Mouse (Mus musculus): ENCODE measurements around the gene Tmem158.

Gene Tmem158

GRCm38 (mm10) chr9:123260611-123261021 lies at the start of gene Tmem158:
Gene Tmem158 (minus strand): TSS chr9:123260764.
- no peak for TF ChIP-seq NANOG (IDR thresholded peaks at IDR 0.05; ENCODE audit: borderline replicate concordance, low read length)
- no peak for TF ChIP-seq POU5F1 (IDR thresholded peaks at IDR 0.05; ENCODE audit: borderline replicate concordance, low read length)
- TF ChIP-seq CTCF (conservative IDR thresholded peaks at IDR 0.05; ENCODE audit: low read length): no peak
- Histone ChIP-seq H3K27me3 (ENCODE audit: insufficient read depth, low read length) (peaks cover 64% of the 10 kb centered on the region), H3K4me1 (replicated peaks; ENCODE audit: low read depth, low read length) (no peaks in the 10 kb centered on the region; the same call in 1 of the 2 replicates), H3K36me3 (ENCODE audit: insufficient read depth, low read length) (no peaks in the 10 kb centered on the region), H3K9me3 (ENCODE audit: low read length) (no peaks in the 10 kb centered on the region), H3K4me3 (replicated peaks; ENCODE audit: low read length) (peak within 1 kb of the TSS; percentile 89)

GRCm38 (mm10) chr9:123309685-123310365 lies 49.3 kb upstream of the Tmem158 start:
- H3K4me3 ChIP-seq (replicated peaks; ENCODE audit: low read length): no peak overlapping the region
- H3K4me1 ChIP-seq (replicated peaks; ENCODE audit: low read depth, low read length): no peaks in the 10 kb centered on the region
- H3K36me3 ChIP-seq (ENCODE audit: insufficient read depth, low read length): no peaks in the 10 kb centered on the region
- no peaks in the 10 kb centered on the region; the same call in 1 of the 2 replicates for H3K27me3 ChIP-seq (ENCODE audit: insufficient read depth, low read length)
- H3K9me3 ChIP-seq (ENCODE audit: low read length): no peaks in the 10 kb centered on the region
- TF ChIP-seq POU5F1 (IDR thresholded peaks at IDR 0.05; ENCODE audit: borderline replicate concordance, low read length) (no peak), CTCF (conservative IDR thresholded peaks at IDR 0.05; ENCODE audit: low read length) (no peak)

- H3K4me3 ChIP-seq (replicated peaks; ENCODE audit: low read length): no peak overlapping the region
- no peaks in the 10 kb centered on the region for H3K9me3 ChIP-seq (ENCODE audit: low read length)
- TF ChIP-seq NANOG (IDR thresholded peaks at IDR 0.05; ENCODE audit: borderline replicate concordance, low read length) (no peak), CTCF (conservative IDR thresholded peaks at IDR 0.05; ENCODE audit: low read length) (no peak), POU5F1 (IDR thresholded peaks at IDR 0.05; ENCODE audit: borderline replicate concordance, low read length) (no peak)
- H3K27me3 ChIP-seq (ENCODE audit: insufficient read depth, low read length): no peaks in the 10 kb centered on the region; the same call in 1 of the 2 replicates
- H3K4me1 ChIP-seq (replicated peaks; ENCODE audit: low read depth, low read length): no peaks in the 10 kb centered on the region
- H3K36me3 ChIP-seq (ENCODE audit: insufficient read depth, low read length): no peaks in the 10 kb centered on the region
Measured at GRCm38 (mm10) chr9:123309073-123309472, 48.5 kb upstream of the Tmem158 start.

- Histone ChIP-seq H3K9me3 (ENCODE audit: low read length) (no peaks in the 10 kb centered on the region), H3K4me3 (replicated peaks; ENCODE audit: low read length) (no peak overlapping the region), H3K4me1 (replicated peaks; ENCODE audit: low read depth, low read length) (no peaks in the 10 kb centered on the region), H3K36me3 (ENCODE audit: insufficient read depth, low read length) (no peaks in the 10 kb centered on the region), H3K27me3 (ENCODE audit: insufficient read depth, low read length) (no peaks in the 10 kb centered on the region; the same call in 1 of the 2 replicates)
- TF ChIP-seq CTCF (conservative IDR thresholded peaks at IDR 0.05; ENCODE audit: low read length) (no peak), NANOG (IDR thresholded peaks at IDR 0.05; ENCODE audit: borderline replicate concordance, low read length) (no peak), POU5F1 (IDR thresholded peaks at IDR 0.05; ENCODE audit: borderline replicate concordance, low read length) (no peak)
Measured at GRCm38 (mm10) chr9:123304917-123305316, 44.4 kb upstream of the Tmem158 start.

- H3K9me3 ChIP-seq (ENCODE audit: low read length): no peaks in the 10 kb centered on the region
- H3K27me3 ChIP-seq (ENCODE audit: insufficient read depth, low read length): no peaks in the 10 kb centered on the region; the same call in 1 of the 2 replicates
- TF ChIP-seq NANOG (IDR thresholded peaks at IDR 0.05; ENCODE audit: borderline replicate concordance, low read length): no peak
- no peak for TF ChIP-seq CTCF (conservative IDR thresholded peaks at IDR 0.05; ENCODE audit: low read length)
- TF ChIP-seq POU5F1 (IDR thresholded peaks at IDR 0.05; ENCODE audit: borderline replicate concordance, low read length): no peak
- no peaks in the 10 kb centered on the region for H3K4me1 ChIP-seq (replicated peaks; ENCODE audit: low read depth, low read length)
- no peaks in the 10 kb centered on the region for H3K36me3 ChIP-seq (ENCODE audit: insufficient read depth, low read length)
- H3K4me3 ChIP-seq (replicated peaks; ENCODE audit: low read length): no peak overlapping the region
Measured at GRCm38 (mm10) chr9:123303952-123304351, 43.4 kb upstream of the Tmem158 start.

DNA sequence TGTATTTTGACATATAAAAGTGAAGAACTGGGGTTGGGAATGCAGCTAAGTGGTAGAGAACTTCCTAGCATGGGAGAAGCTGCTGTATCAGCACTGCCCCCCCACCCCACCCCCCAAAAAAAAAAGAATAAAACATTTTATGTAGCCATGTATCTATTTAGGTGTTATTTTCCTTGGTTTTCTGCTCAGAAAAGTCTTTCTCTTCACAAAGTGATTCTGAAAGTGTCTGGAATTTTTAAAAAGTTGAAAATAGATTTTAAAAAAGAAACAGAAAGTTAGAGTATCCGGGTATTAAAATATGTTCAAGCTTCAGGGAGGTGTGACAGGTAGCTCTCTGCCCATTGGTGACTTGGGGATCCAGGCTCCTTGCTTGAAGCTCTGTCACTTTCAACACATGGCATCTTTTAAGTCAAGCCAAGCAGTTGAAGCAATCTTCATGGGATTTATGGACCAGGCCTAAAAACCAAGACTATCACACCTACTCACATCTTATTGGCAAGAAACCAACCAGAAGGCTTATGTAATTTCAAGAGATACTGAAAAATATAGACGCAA lies 42.3 kb upstream of the Tmem158 start:
- no peaks in the 10 kb centered on the region for H3K27me3 ChIP-seq (ENCODE audit: insufficient read depth, low read length)
- H3K9me3 ChIP-seq (ENCODE audit: low read length): no peaks in the 10 kb centered on the region
- no peaks in the 10 kb centered on the region for H3K4me1 ChIP-seq (replicated peaks; ENCODE audit: low read depth, low read length)
- H3K36me3 ChIP-seq (ENCODE audit: insufficient read depth, low read length): no peaks in the 10 kb centered on the region
- TF ChIP-seq POU5F1 (IDR thresholded peaks at IDR 0.05; ENCODE audit: borderline replicate concordance, low read length) (no peak), NANOG (IDR thresholded peaks at IDR 0.05; ENCODE audit: borderline replicate concordance, low read length) (no peak)
- no peak overlapping the region for H3K4me3 ChIP-seq (replicated peaks; ENCODE audit: low read length)

- Histone ChIP-seq H3K9me3 (ENCODE audit: low read length) (no peaks in the 10 kb centered on the region), H3K4me3 (replicated peaks; ENCODE audit: low read length) (no peak overlapping the region), H3K27me3 (ENCODE audit: insufficient read depth, low read length) (no peaks in the 10 kb centered on the region), H3K4me1 (replicated peaks; ENCODE audit: low read depth, low read length) (no peaks in the 10 kb centered on the region), H3K36me3 (ENCODE audit: insufficient read depth, low read length) (no peaks in the 10 kb centered on the region)
- TF ChIP-seq NANOG (IDR thresholded peaks at IDR 0.05; ENCODE audit: borderline replicate concordance, low read length) (no peak), CTCF (conservative IDR thresholded peaks at IDR 0.05; ENCODE audit: low read length) (no peak), POU5F1 (IDR thresholded peaks at IDR 0.05; ENCODE audit: borderline replicate concordance, low read length) (no peak)
Measured at GRCm38 (mm10) chr9:123297862-123298261, 37.3 kb upstream of the Tmem158 start.

DNA sequence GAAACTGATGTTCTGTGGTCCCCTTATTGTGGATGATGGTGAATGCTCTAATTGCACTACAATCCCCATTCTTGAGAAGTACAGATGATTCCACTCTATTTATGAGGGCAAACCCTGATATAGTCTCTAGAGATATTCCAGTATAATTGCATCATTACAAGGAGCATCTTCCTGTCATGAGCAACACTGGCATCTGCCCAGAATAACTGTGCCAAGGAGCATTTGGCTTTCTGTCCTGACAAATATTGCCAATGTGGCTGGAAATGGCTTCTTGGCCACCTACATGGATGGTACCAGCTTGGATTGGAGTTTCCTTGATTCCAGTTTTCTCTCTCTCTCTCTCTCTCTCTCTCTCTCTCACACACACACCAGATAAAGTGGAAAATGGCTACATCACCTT lies 35.7 kb upstream of the Tmem158 start:
- TF ChIP-seq CTCF (conservative IDR thresholded peaks at IDR 0.05; ENCODE audit: low read length) (no peak), POU5F1 (IDR thresholded peaks at IDR 0.05; ENCODE audit: borderline replicate concordance, low read length) (no peak), NANOG (IDR thresholded peaks at IDR 0.05; ENCODE audit: borderline replicate concordance, low read length) (no peak)
- Histone ChIP-seq H3K4me3 (replicated peaks; ENCODE audit: low read length) (no peak overlapping the region), H3K36me3 (ENCODE audit: insufficient read depth, low read length) (no peaks in the 10 kb centered on the region), H3K4me1 (replicated peaks; ENCODE audit: low read depth, low read length) (no peaks in the 10 kb centered on the region), H3K9me3 (ENCODE audit: low read length) (no peaks in the 10 kb centered on the region), H3K27me3 (ENCODE audit: insufficient read depth, low read length) (no peaks in the 10 kb centered on the region)

All from E14TG2a.4 (cell line).